Mouse (Mus musculus) midbrain, embryonic 11.5 days (tissue): ENCODE data around the gene Ywhab. TPM values are rescaled to one million over a fixed set of nuclear protein-coding genes. Genes with fewer than 3 reads are reported as not detected.

Source experiments
- ATAC-seq: fragments of 200-750 bp; cut with Nextera tagmentation; 2 replicates; pipeline ENCODE4 v1.8.0; 2017; ENCODE audit warnings: moderate TSS enrichment, moderate library complexity; ENCODE audit not compliant: low FRiP score
- DNase-seq: peaks from one replicate; pipeline ENCODE4 v3.0.0; 2015; ENCODE audit warnings: low spot score; ENCODE audit errors: missing footprints
- H3K27ac ChIP-seq: fragments of 300-500 bp; sonication (generic); 2 replicates; pipeline ENCODE4 v1.5.1; 2014; ENCODE audit warnings: low read depth, low read length
- H3K27me3 ChIP-seq: fragments of 300-500 bp; sonication (generic); 2 replicates; pipeline ENCODE4 v1.6.1; 2014; ENCODE audit warnings: mild to moderate bottlenecking, low read length, moderate library complexity, mixed read lengths; ENCODE audit not compliant: control insufficient read depth, insufficient read depth
- H3K36me3 ChIP-seq: fragments of 300-500 bp; sonication (generic); 2 replicates; pipeline ENCODE4 v1.6.1; 2014; ENCODE audit warnings: mild to moderate bottlenecking, low read length, moderate library complexity, mixed read lengths; ENCODE audit not compliant: control insufficient read depth, insufficient read depth
- H3K4me1 ChIP-seq: fragments of 300-500 bp; sonication (generic); 2 replicates; pipeline ENCODE4 v1.6.1; 2014; ENCODE audit warnings: low read length; ENCODE audit not compliant: control insufficient read depth, insufficient read depth
- H3K4me2 ChIP-seq: fragments of 300-500 bp; sonication (generic); 2 replicates; pipeline ENCODE4 v1.6.1; 2014; ENCODE audit warnings: mild to moderate bottlenecking, moderate library complexity
- H3K4me3 ChIP-seq: fragments of 300-500 bp; sonication (generic); 2 replicates; pipeline ENCODE4 v1.5.1; 2014; ENCODE audit warnings: low read depth, low read length
- H3K9ac ChIP-seq: fragments of 300-500 bp; sonication (generic); 2 replicates; pipeline ENCODE4 v1.6.1; 2014; ENCODE audit warnings: low read length
- H3K9me3 ChIP-seq: fragments of 300-500 bp; sonication (generic); 2 replicates; pipeline ENCODE4 v1.6.1; 2016; ENCODE audit warnings: low read length; ENCODE audit not compliant: control insufficient read depth
- WGBS: fragments of 180-500 bp; shearing (Covaris S2); extraction: QIAGEN DNeasy Blood & Tissue Kit; methylation state at CpG from one replicate; pipeline ENCODE4 v1.1.7; 2014; 5-methylcytosine and 5-hydroxymethylcytosine counted together
- polyA plus RNA-seq: library from polyadenylated mRNA; unstranded; fragments of >200 nt; fragmentation: Nextera tagmentation; extraction: Ambion mirVana; gene quantifications from 2 replicates; pipeline ENCODE4 v1.2.1, GENCODE M21; 2014

Gene Ywhab
- polyA plus RNA-seq, 1 experiment from 2014 or later, result 354 TPM

DNA sequence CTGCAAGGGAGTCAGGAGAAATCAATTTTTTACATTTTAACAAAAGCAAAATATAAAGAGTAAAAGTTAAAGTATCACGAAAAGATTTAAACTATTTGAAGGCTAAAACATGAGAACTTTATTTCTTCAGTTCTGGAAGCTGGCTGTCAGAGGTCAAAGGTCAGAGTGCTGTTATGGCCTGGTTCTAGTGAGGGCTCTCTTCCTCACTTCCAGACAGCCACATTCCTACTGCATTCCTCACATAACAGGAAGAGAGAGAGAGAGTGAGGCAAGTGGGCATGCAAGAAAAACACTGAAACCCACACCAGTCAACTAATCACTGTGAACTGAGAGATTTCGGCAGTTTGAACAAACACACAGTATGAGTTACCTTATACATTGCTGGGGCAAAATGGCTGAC, 20.7 kb upstream of the Ywhab start:
- Histone ChIP-seq H3K9ac (no peak overlapping the region), H3K36me3 (no peaks in the 10 kb centered on the region), H3K4me2 (no peak overlapping the region), H3K27me3 (no peaks in the 10 kb centered on the region), H3K27ac (no peak overlapping the region), H3K4me3 (no peak overlapping the region), H3K4me1 (no peaks in the 10 kb centered on the region), H3K9me3 (no peaks in the 10 kb centered on the region; the same call in 1 of the 2 replicates)
- 80% methylated on average over 2 of the region's 2 CpGs for WGBS
- no peak for ATAC-seq
- no peak for DNase-seq

DNA sequence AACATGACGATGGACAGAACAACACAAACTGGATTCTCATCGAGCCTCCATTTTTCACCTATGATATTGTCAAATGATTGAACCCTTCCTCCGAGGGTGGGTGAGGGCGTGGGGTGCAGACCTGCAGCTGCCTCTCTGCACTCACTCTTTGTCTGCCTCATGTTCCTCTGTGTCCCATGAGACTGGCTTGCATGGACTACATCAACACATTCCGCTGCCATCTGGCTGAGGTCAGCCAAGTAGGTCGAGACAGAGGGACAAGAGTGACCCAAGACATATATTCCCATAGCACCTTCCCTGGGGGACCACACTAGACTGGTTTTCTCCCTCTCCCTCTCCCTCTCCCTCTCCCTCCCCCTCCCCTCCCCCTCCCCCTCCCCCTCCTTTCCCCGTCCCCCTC, 18.3 kb upstream of the Ywhab start:
- H3K4me1 ChIP-seq, result no peaks in the 10 kb centered on the region
- WGBS, result 90% methylated on average over 6 of the region's 7 CpGs
- DNase-seq, result no peak
- H3K9ac ChIP-seq, result no peak overlapping the region
- no peaks in the 10 kb centered on the region for H3K27me3 ChIP-seq
- H3K36me3 ChIP-seq, result no peaks in the 10 kb centered on the region
- H3K4me2 ChIP-seq, result no peak overlapping the region
- H3K4me3 ChIP-seq, result no peak overlapping the region
- no peak for ATAC-seq
- H3K9me3 ChIP-seq, result no peaks in the 10 kb centered on the region; the same call in 1 of the 2 replicates
- no peak overlapping the region for H3K27ac ChIP-seq

DNA sequence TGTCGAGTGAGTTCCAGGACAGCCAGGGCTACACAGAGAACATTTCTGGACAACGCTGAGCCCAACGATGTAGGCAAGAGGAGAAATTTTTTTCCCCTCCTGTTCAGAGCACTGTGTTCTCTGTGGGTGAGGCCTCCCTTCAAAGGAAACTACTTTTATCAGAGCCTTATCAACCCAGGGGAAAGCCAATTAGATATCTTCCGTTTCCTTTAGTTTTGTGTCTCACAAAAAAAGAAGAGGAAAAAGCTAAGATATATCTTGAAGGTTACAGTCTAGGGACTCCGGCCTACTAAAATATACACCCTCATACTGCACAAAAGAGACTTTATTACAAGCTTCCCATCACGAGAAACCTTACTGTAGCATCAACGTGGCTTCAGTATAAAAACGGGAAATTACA, 7.5 kb upstream of the Ywhab start:
- Histone ChIP-seq H3K4me1 (no peaks in the 10 kb centered on the region), H3K9me3 (no peaks in the 10 kb centered on the region), H3K27ac (no peak overlapping the region), H3K27me3 (no peaks in the 10 kb centered on the region), H3K9ac (no peak overlapping the region), H3K4me3 (no peak overlapping the region), H3K36me3 (no peaks in the 10 kb centered on the region), H3K4me2 (no peak overlapping the region)
- WGBS, result 84% methylated on average over 8 of the region's 8 CpGs
- ATAC-seq (no peak), DNase-seq (no peak)

DNA sequence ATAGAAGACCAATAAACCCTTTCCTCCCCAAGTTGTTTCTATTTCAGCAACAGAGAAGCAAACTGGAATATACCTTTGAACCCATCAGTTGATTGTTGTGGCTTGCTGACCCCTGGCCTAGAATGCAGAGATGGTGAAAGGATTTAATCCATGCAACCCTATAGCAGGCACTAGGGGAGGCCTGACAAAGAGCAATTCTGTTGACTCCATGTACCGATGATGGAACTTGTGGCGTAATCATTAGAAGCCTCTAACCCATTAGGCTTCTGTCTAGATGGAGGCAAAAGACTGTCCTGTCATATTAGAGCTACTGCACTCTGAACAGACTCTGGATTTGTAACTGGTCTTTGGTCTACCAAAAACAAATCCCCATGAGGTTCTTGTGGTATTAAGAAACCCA, 1.9 kb upstream of the Ywhab start:
- no peak overlapping the region for H3K27ac ChIP-seq
- no peak overlapping the region for H3K9ac ChIP-seq
- 96% methylated on average over 2 of the region's 2 CpGs for WGBS
- H3K36me3 ChIP-seq, result no peaks in the 10 kb centered on the region
- DNase-seq (no peak), ATAC-seq (no peak)
- no peaks in the 10 kb centered on the region for H3K27me3 ChIP-seq
- peaks cover 6% of the 10 kb centered on the region for H3K4me1 ChIP-seq
- H3K4me3 ChIP-seq, result no peak overlapping the region
- no peaks in the 10 kb centered on the region for H3K9me3 ChIP-seq
- H3K4me2 ChIP-seq, result no peak overlapping the region

DNA sequence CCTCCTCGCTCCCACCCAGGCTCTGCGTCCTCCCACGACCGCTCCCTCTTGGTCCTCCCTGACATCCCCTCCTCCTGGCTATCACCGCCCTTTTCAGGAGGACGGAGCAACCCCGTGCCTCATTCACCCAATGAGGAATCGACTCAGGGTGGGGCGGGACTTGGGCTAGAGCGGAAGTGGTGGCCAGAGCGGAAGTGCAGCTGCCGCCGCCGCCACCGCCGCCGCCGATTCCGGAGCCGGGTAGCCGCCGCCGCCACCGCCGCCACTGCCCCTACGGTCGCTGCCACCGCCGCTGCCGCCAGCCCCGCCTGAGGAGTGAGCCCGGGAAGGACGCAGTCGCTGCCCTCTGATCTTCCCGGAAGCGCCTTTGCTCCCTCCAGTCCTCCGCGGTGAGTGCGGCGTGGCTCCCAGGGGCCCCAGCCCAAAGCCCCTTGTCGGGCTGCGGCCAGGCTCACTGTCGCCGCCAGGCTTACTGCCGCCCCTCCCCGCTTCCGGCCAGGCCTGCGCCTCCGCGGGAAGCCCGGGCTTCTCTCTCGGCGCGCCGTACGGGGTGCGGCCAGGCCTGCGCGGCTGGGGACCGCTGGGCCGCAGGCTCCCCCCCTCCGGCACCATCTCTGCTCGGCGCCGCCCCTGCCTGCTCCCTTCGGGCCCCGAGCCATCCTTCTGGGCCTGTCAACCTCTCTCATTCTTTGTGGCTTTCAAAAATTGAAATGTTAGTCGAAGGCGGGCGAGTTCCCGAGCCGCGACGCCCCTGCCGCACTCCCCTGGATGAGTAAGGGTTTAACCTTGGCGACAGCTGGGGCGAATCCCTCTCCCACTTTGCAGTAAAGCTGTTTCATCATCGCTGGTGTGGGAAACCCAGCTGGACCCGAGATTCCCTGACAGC, 460 bp downstream of the Ywhab start:
- no peaks in the 10 kb centered on the region for H3K27me3 ChIP-seq
- H3K4me2 ChIP-seq, result peak overlapping the region; percentile 75
- WGBS, result under 1% methylated on average over 78 of the region's 79 CpGs
- peak overlapping the region; percentile 80 for H3K27ac ChIP-seq
- peak overlapping the region; percentile 96 for H3K4me3 ChIP-seq
- no peaks in the 10 kb centered on the region for H3K36me3 ChIP-seq
- no peaks in the 10 kb centered on the region for H3K9me3 ChIP-seq
- peak; percentile 100 for ATAC-seq
- H3K4me1 ChIP-seq, result peaks cover 6% of the 10 kb centered on the region
- H3K9ac ChIP-seq, result peak overlapping the region; percentile 92
- peak; percentile 98 for DNase-seq

DNA sequence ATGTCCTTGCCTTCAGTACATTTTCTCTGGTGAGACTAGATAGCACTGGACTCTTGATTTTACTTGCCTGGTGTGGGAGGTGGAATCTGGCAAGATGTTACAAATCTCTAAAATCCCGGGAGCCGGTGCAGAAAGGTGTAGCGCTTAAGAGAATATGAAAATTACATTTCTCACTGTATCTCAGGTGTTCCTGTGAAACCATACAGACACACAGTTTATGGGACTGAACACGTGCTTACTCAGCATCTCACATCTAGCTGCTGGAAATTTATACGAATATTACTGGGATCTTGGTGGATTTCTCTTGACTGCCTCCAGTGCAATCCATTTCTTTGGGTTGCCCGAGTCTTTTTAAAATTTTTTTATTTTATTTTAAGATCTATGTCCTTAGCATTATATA, 1.5 kb downstream of the Ywhab start:
- ATAC-seq (no peak), DNase-seq (no peak)
- Histone ChIP-seq H3K4me2 (peak overlapping the region; percentile 75), H3K4me3 (peak overlapping the region; percentile 96), H3K27me3 (no peaks in the 10 kb centered on the region), H3K36me3 (no peaks in the 10 kb centered on the region), H3K27ac (no peak overlapping the region), H3K9ac (peak overlapping the region; percentile 92), H3K4me1 (peaks cover 6% of the 10 kb centered on the region), H3K9me3 (no peaks in the 10 kb centered on the region)
- 83% methylated on average over 6 of the region's 6 CpGs for WGBS

DNA sequence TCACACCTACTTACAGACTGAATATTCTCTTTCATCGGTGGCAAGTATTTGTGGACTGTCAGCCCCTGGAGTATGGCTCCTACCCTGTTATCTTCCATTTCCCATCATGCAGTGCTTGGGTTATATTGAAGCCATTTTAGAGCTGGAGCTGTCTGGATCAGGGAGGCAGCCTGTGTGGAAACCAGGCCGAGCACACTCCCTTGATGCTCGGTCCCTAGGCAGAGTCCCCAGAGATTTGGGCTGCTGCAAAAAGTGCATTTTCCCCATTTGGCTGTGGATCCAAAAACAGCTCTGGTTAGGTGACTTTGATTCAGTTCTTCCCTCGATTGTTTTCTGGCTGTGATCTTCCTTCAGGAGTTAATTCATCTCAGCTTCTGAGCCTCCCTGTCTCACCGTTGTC, 2.1 kb downstream of the Ywhab start:
- no peak for ATAC-seq
- no peak overlapping the region for H3K27ac ChIP-seq
- H3K4me3 ChIP-seq, result no peak overlapping the region
- no peaks in the 10 kb centered on the region for H3K36me3 ChIP-seq
- 0 out of 2 replicates have a peak overlapping the region, but pooled peaks have one; percentile 2 for H3K9ac ChIP-seq
- no peaks in the 10 kb centered on the region for H3K27me3 ChIP-seq
- H3K9me3 ChIP-seq, result no peaks in the 10 kb centered on the region
- no peak overlapping the region for H3K4me2 ChIP-seq
- H3K4me1 ChIP-seq, result peaks cover 6% of the 10 kb centered on the region
- DNase-seq, result no peak
- WGBS, result 85% methylated on average over 5 of the region's 5 CpGs

DNA sequence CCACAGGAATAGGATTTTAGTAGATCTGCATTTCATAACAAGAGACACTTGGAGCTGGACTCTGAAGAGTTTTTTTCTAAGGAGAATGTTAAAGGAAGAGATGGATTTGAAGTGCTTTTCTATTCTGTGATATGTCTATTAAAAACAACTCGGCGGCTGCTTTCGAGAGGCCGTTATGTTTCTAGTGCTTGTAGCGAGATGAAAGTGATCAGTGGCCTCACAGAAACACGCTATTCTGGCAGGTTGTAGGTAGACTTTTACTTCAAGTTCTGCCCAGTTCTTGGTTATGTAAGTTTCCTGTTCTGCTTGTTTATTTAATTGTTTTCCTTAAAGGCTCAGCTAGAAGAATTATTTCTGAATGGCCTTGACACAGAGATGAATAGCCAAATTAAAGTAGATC, 4.2 kb downstream of the Ywhab start:
- DNase-seq, result no peak
- no peak for ATAC-seq
- Histone ChIP-seq H3K9me3 (no peaks in the 10 kb centered on the region), H3K4me2 (no peak overlapping the region), H3K27me3 (no peaks in the 10 kb centered on the region), H3K36me3 (no peaks in the 10 kb centered on the region), H3K4me3 (no peak overlapping the region), H3K4me1 (peaks cover 6% of the 10 kb centered on the region), H3K9ac (no peak overlapping the region), H3K27ac (no peak overlapping the region)
- WGBS, result 94% methylated on average over 6 of the region's 6 CpGs

DNA sequence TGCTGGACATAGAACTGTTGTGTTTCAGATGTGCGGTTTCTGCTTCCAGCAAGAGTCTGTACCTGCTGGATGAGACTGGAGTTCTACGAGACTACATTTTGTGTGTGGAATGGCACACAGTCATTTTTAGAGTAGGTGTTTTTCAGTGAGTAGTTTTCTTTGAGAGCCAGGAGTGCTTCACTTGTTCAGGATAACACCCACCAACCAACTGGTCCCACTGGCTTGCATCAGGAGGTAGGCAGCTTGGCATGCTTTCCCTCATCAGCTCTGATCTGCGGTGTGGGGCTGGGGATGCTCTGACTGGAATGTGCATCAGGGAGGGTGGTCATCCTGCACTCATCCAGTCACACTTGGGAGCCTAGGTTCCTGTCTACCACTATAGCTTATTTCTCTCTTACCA, 7.9 kb downstream of the Ywhab start:
- Histone ChIP-seq H3K4me3 (no peak overlapping the region), H3K9ac (no peak overlapping the region), H3K27me3 (no peaks in the 10 kb centered on the region), H3K36me3 (no peaks in the 10 kb centered on the region), H3K4me2 (no peak overlapping the region), H3K4me1 (peaks cover 3% of the 10 kb centered on the region; the same call in 1 of the 2 replicates), H3K27ac (no peak overlapping the region), H3K9me3 (no peaks in the 10 kb centered on the region)
- no peak for DNase-seq
- WGBS, result 94% methylated on average over 3 of the region's 3 CpGs
- no peak for ATAC-seq
